Mouse (Mus musculus) cerebellum, adult 2 months (tissue): ENCODE measurements around the gene Blnk.

Experiments used
- CTCF ChIP-seq: fragments of 200-500 bp; IDR thresholded peaks from 2 replicates; pipeline ENCODE4 v1.5.1; 2011; ENCODE audit warnings: low read depth, mild to moderate bottlenecking, control low read depth, low read length, moderate library complexity, borderline replicate concordance; ENCODE audit not compliant: insufficient read depth
- POLR2A ChIP-seq: fragments of 200-500 bp; IDR thresholded peaks from 2 replicates; pipeline ENCODE4 v1.6.1; 2011; ENCODE audit warnings: low read length, control low read depth, borderline replicate concordance; ENCODE audit not compliant: insufficient read depth

DNA sequence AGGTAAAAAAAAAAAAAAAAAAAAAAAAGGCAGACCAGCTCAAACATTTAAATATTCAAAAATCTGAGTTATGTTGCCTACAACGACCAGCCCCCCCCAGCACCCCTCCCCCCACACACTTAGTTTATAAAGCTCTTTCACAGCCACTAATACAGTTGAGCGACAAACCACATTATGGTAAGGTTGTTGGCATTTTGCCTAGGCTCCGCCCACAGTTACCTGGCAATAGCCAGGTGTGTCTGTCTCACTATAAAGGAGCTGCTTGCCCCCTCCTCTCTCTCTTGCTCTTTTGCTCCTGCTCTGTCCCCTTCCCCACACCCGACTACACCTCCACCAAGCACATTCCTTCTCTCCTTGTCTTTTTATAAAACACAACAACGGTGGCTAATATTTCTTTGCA is 17.3 kb upstream of the Blnk start:
- TF ChIP-seq CTCF (no peak), POLR2A (no peak)
